Mouse (Mus musculus): ENCODE results near the gene Rpl3l.

The Rpl3l gene

GRCm38 (mm10) chr17:24742307-24742706 is 14.7 kb downstream of the Rpl3l start:
- DNase-seq (ENCODE audit: low read depth, low spot score): no peak

GRCm38 (mm10) chr17:24743896-24744295 is 16.3 kb downstream of the Rpl3l start:
- DNase-seq (ENCODE audit: low read depth, low spot score): no peak

- no peak for DNase-seq (ENCODE audit: low read depth, low spot score)
These were observed 16.8 kb downstream of the Rpl3l start for GRCm38 (mm10) chr17:24744381-24744780.

- peak; percentile 69 for DNase-seq (ENCODE audit: low read depth, low spot score)
These were observed 18.2 kb downstream of the Rpl3l start for GRCm38 (mm10) chr17:24745526-24746497.

GRCm38 (mm10) chr17:24746986-24747385 is 19.4 kb downstream of the Rpl3l start:
- DNase-seq (ENCODE audit: low read depth, low spot score): no peak

- DNase-seq (ENCODE audit: low read depth, low spot score): no peak
These were observed 23.9 kb downstream of the Rpl3l start for GRCm38 (mm10) chr17:24751528-24751927.

GRCm38 (mm10) chr17:24752415-24753394 is 25.1 kb downstream of the Rpl3l start, which contains the start of gene Hs3st6:
Gene Hs3st6 (plus strand): TSS chr17:24752988.
- DNase-seq (ENCODE audit: low read depth, low spot score): no peak

- no peak for DNase-seq (ENCODE audit: low read depth, low spot score)
These were observed 29.8 kb downstream of the Rpl3l start for GRCm38 (mm10) chr17:24757394-24757793.

- no peak for DNase-seq (ENCODE audit: low read depth, low spot score)
These were observed 33.5 kb downstream of the Rpl3l start for GRCm38 (mm10) chr17:24761121-24761520.

- no peak for DNase-seq (ENCODE audit: low read depth, low spot score)
These were observed 37.6 kb downstream of the Rpl3l start for GRCm38 (mm10) chr17:24765016-24765905.

GRCm38 (mm10) chr17:24766266-24766875 is 38.8 kb downstream of the Rpl3l start:
- no peak for DNase-seq (ENCODE audit: low read depth, low spot score)

GRCm38 (mm10) chr17:24769146-24769545 is 41.5 kb downstream of the Rpl3l start:
- no peak for DNase-seq (ENCODE audit: low read depth, low spot score)

GRCm38 (mm10) chr17:24773241-24773640 is 45.6 kb downstream of the Rpl3l start:
- no peak for DNase-seq (ENCODE audit: low read depth, low spot score)

GRCm38 (mm10) chr17:24775173-24775572 is 47.6 kb downstream of the Rpl3l start:
- DNase-seq (ENCODE audit: low read depth, low spot score): no peak

GRCm38 (mm10) chr17:24777073-24777472 is 49.5 kb downstream of the Rpl3l start:
- DNase-seq (ENCODE audit: low read depth, low spot score): no peak

GRCm38 (mm10) chr17:24780821-24781220 is 53.2 kb downstream of the Rpl3l start:
- DNase-seq (ENCODE audit: low read depth, low spot score): no peak

Measured in retina, adult 2 months (tissue).